Mouse (Mus musculus) spleen, adult 18-20 months (tissue): Measurements from ENCODE around the gene Lrrc3c.

Experiments used
- DNase-seq, 2 experiments: peaks; one replicate each; pipeline ENCODE4 v3.0.0; 2022; ENCODE audit warnings: mixed read lengths in 2 of 2

Lrrc3c gene

DNA sequence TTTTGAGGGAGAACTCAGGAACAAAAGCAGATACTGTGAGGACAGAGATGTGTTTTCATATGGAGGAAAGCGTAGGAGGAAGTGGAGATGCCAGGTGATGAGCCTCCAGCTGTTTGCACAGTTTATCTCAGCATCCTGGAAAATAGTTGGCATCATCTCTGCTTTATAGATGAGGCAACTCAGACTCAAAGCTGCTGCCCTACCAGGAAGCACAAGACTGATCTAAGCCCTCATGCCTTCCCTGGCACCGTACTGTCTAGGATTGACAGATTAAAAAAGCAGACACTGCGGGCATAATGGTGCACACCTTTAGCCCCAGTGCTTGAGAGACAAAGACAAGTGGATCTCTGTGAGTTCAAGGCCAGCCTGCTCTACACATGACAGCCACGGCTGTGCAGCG lies 32.6 kb downstream of the Lrrc3c start:
- DNase-seq, result no peak

DNA sequence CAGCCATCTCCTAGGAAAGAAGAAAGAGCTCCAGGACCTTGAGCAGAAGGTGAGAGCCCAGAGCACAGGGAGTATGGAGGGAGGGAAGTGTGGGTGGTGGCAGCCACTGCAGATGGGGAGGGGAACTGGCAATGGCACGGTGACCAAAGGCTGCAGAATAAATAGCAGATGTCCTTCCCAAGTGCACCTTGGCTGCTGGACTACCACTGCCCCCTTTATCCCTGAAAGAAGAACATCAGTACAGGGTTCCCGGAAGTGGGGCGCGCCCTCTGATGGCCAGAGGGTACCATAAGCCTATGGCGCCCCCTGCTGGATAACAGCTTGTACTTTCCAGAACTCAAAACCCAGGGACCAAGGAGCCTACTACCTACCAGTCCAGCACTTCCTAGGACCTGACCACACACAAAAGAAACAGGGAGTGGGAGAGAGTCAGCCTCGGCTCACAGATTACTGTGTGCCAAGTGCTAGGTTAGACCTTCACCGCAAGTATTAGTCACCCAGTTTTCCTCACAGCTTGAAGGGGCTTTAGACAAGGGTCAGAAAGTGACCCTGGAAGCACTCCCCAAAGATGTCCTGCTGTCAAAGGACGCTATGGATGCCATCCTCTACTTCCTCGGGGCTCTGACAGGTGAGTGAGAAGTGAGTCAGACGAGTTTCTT lies 37.4 kb downstream of the Lrrc3c start:
- DNase-seq, result peak in 1 of 2 experiments; percentile 40

DNA sequence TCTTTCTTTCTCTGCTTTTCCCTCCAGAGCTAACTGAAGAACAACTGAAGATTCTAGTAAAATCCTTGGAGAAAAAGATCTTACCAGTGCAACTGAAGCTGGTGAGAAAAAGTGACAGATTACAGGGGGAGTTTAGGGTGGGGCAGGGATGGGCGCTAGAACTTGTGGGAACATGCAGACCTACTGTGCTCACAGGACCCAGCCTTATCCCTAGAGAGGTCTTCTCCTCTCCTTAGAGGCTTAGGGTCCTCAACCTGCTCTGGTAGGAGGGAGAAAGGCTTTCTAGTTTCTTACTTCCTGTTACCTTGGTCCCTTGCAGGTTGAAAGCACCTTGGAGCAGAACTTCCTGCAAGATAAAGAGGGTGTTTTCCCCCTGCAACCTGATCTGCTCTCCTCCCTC lies 39.4 kb downstream of the Lrrc3c start:
- DNase-seq, result no peak

DNA sequence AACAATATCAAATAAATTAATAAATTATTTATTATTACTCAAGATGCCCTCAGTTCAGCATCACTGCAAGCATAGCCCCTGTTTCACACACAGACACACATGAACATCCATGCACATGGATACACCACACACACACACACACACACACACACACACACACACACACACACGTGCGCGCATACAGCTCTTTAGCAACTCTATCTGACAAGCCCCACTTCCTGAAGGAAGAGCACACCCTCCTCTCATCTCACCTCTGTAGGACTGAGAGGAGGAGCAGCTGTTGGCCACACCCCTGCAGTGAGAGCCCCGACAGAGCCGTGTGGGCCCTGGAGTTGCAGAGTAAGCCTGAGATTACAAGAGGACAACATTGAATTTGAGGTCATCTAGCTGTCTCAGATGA lies 42.0 kb downstream of the Lrrc3c start:
- DNase-seq, result no peak

DNA sequence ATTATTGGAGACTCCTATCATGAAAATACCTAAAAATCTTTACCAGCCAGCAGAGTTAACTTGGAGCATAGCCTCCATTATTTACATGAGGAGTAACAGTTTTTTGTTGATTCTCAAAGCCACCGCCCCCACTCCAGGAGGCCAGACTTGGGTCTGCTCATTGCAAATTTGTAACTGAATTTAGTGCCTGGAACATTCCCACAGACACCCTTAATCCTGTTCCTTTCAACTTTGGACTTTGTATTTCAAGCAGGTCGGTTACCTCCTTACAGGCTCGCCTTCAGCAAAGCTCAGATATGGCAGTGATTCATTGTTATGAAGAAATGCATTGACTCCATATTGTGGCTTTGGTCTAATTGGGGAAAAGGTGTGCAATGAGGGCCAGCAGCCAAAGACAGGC lies 46.7 kb downstream of the Lrrc3c start:
- DNase-seq, result no peak

DNA sequence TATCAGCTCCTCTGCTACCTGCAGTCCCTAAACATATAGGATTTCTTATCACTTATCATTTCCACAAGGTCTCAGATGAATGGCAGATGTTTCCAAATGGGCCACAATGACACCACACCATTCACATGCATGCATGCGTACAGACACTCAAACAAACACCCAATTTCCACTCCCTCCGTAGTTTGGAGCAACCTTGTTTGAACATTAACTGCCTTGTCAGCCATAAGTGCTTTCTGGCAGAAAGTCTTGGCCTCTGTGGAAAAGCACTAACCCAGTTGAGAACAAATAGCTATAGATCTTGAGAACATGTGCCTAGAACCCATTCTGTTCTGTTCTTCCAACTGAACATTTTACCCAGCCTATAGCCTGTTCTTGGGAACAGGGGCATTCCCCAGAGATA lies 47.9 kb downstream of the Lrrc3c start:
- DNase-seq, result no peak

DNA sequence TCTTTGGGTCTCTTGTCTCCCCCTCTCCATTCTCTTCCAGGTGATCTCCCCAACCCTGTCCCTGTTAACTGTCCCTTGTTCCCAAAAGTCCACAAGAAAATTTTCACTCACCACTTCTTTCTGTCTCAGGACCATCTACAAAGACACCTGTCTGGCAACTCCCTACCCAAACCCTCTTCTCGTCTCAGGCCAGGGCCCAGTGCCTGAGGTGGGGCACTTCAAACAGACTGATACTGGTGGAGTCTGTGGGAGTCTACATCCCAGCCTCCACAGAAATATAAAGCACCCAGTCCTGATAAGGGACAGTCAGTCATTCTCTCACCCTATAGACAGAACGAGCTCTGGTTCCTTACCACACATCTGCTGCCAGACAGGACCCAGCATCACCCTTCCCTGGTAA lies 48.4 kb downstream of the Lrrc3c start, which contains the start of gene Gsdma2:
Gene Gsdma2 (plus strand): TSS at position 301 of the 400 bp plus-strand sequence.
- DNase-seq, result no peak
